Mouse (Mus musculus): ENCODE results near the gene Car2.

Gene Car2

DNA sequence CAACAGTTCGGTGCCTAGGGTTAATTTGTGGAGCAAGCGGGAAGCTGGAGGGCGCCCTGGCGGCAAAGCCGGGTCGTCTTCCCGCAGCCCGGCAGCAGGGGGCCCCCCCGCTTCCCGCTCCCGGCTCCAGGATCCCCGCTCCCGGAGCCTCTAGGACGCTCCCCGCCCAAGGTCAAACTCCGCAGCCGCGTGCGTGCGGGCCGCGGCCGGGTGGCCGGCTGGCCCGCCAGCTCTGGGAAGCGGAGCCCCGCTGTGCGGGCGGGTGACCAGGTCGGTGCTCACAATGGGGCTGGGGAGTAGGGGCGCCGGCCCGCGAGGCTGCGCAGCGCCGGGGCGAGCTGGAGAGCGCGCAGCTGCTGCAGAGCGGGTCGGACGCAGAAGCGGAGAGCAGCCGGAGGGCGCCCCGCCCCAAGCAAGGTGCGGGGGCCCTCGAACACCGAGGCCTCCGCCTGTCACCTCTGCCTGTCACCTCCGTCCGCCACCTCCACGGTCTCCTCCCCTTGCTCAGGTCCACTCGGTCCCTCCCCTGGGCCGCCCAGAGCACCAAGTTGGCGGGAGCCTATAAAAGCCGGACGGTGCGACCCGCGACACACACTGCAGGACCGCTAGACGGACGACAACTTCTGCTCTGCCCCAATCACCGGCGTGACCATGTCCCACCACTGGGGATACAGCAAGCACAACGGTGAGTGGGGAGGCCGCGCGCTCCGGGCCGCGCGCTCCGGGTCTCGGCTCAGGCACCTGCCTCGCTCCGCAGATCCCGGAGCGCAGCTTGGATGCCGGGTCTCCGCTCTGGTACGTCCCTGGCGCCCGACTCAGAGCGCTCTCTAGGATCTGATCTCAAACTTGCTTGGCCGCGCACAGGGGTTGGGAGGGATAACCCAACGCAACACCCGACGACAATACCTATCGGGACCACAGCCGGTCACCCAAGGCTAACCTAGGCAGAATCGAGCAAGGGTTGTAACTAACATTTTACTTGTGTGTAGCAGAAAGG lies at the start of gene Car2:
Gene Car2, plus strand, starts transcription at position 172 of the 997 bp plus-strand sequence.
- DNase-seq (ENCODE audit: low read depth, low spot score): peak; percentile 64

DNA sequence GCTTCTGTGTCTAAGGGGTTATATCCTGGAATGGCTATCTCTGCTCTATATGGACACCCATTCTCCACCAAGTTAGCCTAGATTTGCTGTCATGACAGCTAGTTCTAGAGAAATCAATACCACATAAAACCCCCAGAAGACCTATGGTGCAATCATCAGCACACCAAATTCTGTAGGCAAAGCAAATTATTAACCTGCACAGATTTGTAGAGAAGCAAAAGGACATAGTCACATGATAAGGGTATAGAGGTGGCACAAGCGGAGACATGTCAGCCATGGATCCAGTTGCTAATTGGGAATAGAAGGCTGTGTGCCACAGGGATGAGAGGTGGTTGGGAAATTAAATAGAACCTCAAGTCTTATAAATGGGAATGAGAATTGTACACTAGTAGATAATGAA lies 47.1 kb upstream of the Car2 start:
- DNase-seq (ENCODE audit: low read depth, low spot score): no peak

DNA sequence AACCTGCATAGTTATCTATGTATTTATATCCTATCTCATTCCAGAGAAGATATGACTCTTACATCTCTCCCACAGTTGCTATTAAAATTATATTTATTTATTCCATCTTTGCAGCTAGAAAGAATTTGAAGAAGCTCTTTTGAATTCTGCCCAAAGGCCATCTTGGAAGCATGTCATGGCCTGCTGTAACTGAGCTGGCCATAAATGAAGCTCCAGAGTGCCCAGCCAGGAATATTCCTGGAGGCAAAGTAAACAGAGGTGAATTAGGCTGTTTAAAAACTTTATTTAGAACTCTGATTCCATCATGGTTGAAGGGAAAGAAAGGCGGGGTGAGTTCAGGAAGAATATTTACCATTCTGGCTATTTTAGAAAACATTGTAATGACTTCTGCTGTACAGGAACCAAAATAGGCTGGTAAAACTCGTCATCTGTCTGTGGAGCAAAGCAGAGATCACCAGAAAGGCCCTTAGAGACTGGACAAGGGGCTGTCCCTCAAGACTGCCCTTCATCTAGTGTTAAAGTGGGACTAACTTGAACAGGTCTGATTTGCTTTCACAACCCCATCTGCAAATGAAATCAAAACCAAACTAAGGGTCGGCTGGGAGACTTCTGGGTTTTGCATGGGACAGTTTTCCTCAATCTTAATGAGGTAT lies 46.5 kb upstream of the Car2 start:
- DNase-seq (ENCODE audit: low read depth, low spot score): no peak

DNA sequence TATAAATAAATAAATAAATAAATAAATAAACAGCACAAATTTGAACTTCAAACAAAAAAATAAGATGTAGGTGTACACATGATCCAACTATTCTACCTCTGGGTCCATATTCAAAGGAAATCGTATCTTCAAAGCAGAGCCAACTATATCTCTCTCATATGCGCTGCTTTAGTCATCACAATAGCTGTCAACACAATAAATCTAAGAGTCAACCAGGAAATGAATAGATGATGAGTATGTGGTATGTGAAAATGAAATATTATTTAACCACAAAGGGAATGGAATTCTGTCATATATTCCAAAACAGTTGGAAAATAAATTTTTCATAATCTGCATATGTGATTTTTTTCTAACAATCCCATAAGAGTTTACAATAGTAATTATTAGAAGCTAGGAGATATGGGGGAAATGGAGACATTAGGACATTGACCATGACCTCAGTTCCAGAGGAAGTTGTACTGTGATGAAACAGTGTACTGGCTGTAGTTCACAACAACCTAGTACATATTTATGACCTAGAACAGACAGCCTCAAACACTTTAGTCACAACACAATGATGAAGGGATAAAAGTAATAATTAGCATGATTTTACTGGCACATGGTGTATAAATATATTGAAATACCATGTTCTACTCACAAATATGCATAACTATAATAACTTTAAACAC lies 37.4 kb upstream of the Car2 start:
- DNase-seq (ENCODE audit: low read depth, low spot score): no peak

DNA sequence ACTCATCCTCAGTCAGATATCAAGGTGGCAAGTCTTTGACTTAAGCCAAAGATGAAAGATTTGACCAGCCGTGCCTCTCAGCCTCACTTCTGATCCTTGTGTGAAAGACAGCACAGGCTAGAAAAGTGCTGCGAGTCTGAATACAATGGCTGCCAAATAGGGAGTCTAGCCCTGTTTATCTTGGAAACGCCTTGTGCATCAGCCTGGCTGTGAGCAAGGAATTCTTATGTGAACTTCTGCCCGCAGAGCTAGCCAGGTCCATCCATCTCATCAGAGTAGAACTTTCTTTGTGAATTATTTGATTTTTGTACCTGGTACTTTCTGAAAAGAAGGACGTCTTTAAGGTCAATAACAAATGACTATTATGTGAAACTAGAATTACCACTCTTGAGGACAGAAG lies 32.1 kb upstream of the Car2 start:
- DNase-seq (ENCODE audit: low read depth, low spot score): no peak

DNA sequence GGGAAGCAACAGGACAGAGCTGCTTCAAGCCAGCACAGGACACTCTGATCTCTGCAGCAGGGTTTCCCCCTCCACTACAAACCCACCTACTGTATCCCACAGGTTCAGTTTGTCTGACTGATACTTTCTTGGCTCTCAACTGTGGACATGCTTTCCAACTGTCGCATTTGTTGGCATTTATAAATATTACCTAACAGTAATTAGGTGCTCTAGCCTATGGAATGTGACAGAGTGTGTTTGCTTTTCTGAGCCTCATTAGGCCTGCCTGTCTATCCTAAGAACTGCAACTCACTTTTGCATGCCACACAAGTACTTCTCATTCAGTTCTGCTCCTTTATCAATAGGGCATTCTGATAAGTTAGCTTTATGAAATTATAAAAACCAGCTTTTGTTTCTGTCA lies 31.6 kb upstream of the Car2 start:
- DNase-seq (ENCODE audit: low read depth, low spot score): no peak

DNA sequence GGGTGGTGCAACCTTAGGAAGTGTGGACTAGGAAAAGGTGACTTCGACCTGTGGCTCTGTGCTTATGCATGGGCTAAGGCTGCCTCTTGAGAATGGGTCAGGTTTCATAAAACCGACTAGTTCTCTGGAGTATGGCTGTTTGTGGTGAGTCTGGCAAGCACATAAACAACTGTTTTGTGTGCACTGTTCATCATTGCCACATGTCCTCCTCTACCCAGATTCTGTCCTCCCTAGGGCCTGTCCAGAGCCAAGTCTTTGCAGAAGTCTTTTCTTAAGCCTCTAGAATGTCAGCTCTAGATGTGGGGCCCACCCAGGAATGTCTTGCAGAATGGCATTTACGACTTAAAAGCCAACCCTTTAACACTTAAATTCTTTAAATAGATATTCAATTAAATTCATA lies 28.2 kb upstream of the Car2 start:
- no peak for DNase-seq (ENCODE audit: low read depth, low spot score)

DNA sequence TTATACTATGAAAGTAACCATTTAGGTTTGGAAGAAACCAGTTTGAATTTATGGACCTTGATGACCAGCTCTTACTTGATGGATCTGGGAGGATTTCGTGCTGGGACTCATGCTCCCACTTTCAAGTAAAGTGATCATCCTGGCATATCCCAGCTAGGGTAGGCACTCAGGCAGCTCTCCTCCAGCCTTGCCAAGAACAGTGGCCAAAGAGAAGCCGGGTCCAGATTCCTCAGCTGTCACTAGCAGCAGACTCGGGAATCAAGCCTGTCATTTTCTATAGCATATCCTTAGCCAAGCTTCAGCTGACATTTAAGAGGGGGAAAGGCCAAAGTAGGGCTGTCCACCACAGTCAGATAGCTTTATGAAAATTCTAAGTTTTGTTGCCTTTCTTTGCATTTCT lies 25.8 kb upstream of the Car2 start:
- no peak for DNase-seq (ENCODE audit: low read depth, low spot score)

DNA sequence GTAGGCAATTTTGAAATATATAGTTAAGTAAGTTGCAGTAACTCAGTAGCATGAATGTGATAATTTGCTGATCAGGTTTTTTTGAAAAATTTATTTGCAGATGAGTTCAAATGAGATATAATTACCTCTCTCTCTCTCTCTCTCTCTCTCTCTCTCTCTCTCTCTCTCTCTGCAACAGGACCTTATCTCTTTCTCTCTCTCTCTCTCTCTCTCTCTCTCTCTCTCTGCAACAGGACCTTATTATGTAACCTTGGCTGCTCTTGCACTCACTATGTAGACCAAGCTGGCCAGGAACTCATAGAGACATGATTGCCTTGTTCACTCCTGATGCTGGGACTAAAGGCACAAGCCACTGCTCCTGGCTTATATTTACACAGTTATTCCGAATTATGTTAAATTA lies 24.9 kb upstream of the Car2 start:
- no peak for DNase-seq (ENCODE audit: low read depth, low spot score)

DNA sequence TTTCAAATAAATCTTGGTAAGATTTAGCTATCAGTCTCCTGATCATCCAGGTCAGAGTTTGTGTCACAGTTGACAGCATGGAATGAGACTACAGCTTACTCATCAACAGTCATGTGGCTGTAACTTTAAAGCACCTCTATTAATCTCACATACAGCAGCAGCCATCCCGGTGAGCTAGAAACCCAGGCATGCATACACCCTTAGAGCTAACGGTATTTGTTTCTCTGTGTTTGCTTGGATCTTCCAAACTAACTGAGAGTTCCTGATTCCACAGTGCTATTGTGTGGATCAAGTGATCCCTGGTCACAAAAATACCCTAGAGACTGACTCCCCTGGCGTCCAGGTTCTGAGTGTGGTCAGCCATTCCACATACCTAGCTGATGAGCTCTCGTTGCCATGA lies 24.3 kb upstream of the Car2 start:
- no peak for DNase-seq (ENCODE audit: low read depth, low spot score)

DNA sequence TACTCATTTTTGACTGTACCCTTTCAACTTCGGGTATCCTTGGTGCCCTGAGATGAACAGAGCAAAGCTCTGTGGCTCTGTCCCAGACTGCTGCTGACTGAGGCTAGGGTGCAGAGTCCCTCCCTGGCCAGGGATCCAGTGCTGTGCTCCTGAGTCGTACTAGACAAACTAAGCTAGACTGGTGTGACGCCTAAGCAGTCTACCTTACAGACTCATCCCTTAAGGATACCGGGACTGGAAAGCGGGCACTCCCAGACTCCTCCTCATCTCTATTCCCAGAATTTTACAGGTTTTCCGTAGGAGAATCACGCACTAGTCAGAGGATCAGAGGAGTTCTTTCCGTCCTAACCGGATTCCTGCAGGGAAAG lies 23.4 kb upstream of the Car2 start:
- DNase-seq (ENCODE audit: low read depth, low spot score): no peak

DNA sequence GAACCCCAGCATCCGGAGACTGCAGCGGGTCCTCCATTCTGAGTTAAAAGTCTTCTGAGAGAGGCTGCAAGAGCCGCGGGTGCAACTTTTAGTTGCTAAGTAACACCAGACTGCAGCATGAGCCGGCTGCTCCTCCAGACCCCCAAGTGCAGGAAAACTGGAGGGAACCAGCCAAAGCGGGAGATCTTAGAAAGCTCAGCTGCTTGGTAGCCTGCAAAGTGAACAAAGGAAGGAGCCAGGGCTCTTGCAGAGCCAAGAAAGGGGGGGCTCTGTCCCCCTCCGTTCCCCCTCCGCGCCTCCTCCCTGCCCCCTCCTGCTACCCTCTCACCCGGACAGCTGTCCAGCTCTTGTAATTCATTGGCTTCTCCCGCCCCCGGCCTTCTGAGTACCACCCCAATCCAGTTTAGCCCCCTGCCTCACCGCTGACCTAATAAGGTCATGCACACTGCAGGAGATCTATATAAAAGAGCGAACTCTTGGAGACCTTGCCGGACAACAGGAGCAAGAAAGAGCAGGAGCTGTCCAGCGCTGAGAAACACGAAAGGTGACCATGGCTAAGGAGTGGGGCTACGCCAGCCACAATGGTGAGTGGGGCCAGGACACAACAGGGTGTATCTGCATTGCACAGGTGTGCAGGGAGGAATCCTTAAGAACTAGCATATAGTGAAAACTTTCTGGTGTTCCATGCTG lies 22.9 kb upstream of the Car2 start, which contains the start of gene Car3:
Gene Car3, plus strand, starts transcription at position 491 of the 690 bp plus-strand sequence.
- DNase-seq (ENCODE audit: low read depth, low spot score): peak; percentile 55

DNA sequence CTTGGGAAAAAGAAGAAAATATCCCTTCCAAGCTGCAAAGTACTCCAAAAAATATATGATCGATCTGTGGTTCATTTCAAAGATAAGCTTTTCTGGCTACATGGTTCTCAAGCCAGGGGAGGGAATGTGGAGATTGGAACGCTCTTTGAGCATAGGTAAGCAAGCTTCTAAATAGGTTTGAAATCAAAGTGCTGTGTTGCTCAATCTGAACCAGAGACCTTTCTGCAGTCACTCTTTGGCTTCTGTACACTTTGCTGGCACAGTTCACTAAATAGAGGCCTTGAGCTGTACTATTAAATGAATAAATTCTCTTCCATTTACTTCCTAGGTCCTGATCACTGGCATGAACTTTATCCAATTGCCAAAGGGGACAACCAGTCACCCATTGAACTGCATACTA lies 22.2 kb upstream of the Car2 start:
- DNase-seq (ENCODE audit: low read depth, low spot score): no peak

DNA sequence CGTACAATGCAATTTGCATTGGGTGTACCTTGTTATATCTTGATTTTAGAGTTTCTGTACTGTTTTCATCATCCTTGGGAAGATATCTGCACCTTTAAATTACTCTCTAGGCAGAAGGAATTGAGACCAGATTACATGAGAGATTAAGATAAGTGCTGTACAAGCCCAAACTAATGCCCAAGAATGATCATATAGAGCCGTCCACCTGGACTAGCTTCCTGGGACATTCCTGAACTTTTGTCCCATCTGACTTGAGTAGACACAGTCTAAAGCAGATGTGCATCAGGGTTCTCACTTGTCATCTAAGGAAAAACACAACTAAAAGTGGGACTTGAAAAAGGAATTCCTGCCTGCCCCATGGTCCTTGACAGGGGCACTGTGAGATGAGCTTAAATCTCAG lies 20.1 kb upstream of the Car2 start:
- no peak for DNase-seq (ENCODE audit: low read depth, low spot score)

DNA sequence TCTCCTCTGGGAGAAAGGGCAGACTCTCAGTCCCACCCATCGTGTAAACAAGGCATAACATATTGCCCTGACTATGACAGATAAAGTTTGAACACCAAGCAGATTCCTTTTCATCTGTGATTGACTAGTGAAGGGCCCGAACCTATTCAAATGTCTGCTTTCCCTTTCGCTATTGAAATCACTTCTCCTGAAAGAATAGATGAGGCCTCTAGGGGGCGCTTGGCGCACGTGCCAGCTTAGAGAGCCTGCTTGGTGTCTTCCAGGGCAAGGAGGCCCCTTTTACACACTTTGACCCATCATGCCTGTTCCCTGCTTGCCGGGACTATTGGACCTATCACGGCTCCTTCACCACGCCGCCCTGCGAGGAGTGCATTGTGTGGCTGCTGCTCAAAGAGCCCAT lies 16.3 kb upstream of the Car2 start:
- peak; percentile 61 for DNase-seq (ENCODE audit: low read depth, low spot score)

DNA sequence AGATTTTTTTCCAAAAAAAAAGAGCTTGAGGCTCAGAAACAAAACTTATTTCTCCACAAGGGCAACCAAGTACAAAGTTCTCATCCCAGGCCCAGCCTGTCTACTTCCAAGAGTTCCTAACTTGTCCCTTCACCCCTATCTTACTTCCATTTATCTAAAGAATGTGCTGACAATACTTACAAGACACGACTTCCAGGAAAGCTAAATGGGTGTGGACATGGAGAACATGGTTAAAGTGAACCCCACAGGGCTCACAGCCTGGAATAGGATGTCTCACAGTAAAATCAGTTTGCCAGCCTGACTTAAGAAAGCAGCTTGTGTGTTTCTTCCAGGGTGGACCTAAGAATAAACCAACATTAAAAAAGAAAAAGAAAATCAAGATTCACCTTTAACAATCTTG lies 15.5 kb upstream of the Car2 start:
- no peak for DNase-seq (ENCODE audit: low read depth, low spot score)

DNA sequence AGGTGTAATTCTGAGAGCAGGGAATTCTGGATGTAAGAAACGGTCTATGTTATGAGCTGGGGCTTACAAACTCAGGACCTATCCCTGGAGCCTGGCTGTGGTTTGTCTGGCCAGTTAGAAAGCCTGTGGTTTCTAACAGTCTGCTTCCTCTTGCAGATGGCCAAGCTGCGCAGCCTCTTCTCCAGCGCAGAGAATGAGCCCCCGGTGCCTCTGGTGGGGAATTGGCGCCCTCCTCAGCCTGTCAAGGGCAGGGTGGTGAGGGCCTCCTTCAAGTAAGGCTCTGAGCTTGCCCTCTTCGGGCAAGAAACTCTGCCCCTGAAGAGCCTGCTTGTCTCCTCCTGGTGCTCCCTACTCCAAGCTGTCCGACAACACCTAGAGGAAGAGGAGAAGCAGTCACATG lies 14.7 kb upstream of the Car2 start:
- DNase-seq (ENCODE audit: low read depth, low spot score): no peak

DNA sequence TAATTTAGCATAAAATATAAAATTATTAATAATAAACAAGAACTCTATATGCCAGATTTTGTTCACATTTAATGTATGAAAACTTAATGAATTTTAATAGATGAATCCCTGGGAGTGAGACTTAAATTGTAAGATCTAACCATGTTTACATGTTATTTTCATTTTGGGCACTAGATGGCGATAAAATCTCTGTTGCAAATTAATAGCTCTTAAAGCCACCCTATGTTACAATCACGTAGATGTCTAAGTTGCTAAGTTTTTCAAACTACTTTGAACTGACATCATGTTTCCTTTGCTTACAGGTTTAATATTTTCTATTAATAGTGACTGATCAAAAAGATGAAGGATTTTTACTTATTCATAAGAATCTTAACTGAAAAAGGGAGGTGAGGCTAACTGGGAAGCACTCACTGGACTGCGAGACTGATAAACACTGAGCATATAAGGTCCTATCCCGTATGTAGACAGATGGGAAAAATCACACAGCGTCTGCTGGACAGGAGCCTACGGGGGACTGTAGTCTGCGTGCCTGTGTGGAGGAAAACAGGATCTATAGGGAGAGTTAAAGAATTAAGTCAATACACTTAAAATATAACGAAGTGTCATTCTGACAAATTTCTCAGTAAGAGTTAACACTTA lies 11.6 kb upstream of the Car2 start:
- DNase-seq (ENCODE audit: low read depth, low spot score): peak; percentile 51

DNA sequence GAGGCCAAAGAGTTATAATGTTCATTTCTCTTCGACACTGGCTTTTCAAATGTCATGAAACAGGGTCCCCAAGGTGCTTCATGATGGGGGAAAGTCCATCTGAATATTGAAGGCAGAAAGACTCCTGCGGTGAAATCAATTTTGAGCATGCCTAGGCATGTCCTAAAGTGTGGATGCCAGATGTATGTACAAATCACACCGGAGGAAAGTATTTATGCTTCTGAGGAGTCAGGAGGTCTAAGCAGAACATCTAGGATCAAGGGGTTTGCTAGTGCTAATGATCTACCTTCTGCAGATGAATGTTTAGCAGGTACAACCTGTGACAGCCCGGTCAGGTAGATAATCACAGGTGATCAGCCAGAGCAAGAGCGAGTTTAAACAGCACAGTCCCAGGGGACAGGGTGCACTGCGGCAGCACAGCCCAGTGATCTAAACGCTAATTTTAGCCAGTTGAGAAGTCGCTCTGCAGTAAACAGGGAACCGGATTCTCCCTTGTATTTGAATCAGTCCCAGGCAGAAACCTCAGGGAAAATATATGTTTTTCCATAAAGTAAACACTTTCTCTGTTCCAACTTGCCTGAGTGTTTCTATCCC lies 9.7 kb upstream of the Car2 start:
- DNase-seq (ENCODE audit: low read depth, low spot score): no peak

DNA sequence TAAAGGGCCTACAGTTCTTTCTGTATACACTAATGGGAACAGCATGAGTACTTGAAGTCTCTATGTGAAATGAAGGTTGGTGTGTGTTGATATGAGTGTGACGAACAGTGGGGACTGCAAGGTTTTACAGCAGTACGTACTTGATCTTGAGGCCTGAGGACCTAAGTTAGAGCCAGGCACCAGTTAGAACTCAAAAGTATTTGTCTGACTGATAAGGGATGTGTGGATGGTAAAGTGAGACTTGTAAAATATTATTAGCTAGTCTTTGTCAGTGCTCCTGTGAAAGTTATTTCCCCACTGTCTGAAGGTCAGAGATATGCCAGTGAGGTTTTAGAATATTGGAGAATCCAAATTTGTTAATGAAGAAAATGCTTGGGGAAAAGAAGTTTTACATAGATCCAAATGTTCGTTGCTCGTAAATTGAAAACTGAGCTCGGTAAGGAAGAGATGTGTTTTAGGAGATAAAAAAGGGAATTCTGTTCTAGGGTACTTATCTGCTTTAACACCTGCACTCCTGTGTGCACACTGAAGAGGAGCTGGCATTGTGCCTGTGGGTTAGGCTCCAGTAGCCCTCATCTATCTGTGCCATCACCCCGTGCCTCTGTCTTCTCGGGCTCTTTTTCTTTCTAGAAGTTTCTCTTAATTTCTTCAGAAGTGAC lies 8.7 kb upstream of the Car2 start:
- no peak for DNase-seq (ENCODE audit: low read depth, low spot score)

Data from forelimb bud, embryonic 11.5 days (tissue).